Mouse (Mus musculus) yolk sac, embryonic 10.5 days (tissue): Measurements from ENCODE around the gene Gm21900.
"Not testable (repeated sequence)": the region's sequence is repeated elsewhere in the genome, so short reads cannot be mapped to it uniquely, and the experiment has no call there.

Experiments used
- DNase-seq: peaks from one replicate; pipeline ENCODE4 v3.0.0-alpha.2; 2017; ENCODE audit warnings: low spot score

Gm21900 gene

DNA sequence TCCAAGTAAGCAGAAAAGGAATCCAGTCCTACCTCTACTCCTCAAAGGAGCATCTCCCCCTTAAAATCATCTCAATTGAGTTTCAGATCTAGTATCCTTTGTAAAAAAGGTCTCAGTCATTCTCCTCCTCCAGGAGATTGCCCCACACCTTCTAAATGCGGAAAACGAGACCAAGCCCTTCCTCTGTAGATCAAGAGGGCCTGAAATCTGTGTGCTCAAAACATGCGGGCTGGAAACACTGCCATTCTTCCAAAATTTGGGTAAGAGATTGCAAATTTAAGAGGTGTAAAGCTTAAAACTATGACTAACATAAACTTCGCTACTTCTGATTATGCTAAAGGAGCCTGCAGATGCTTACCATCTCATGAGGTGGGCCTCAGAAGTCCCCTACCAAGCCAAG lies at the start of gene Gm21900:
Gm21900 (plus strand) TSS at position 301 of the 400 bp plus-strand sequence.
- DNase-seq, result not testable (repeated sequence)

DNA sequence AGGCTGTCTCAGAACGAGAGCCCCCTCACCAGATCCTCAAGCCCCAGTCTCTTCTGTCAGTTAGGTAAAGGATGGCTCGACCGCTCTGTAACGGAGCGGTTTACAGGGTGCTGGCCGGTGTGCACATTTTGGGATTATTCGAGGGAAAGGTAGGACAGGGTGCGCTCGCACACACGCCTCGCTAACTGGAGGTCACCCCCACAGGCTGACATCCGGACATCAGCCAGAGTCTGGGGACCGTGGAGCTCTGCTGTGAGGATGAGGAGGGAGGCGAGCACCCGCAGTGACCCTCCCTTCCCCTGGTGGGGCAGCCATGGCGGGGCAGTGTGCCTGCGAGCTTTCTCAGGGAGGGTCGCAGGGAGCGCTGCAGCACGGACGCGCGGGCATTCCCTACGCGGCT lies 27.4 kb downstream of the Gm21900 start:
- not testable (repeated sequence) for DNase-seq
